Mouse (Mus musculus) spleen, adult 18-20 months (tissue): ENCODE measurements around the gene Tmem9.

Source experiments
- DNase-seq, 2 experiments: peaks; one replicate each; pipeline ENCODE4 v3.0.0; 2022; ENCODE audit warnings: mixed read lengths in 2 of 2

The Tmem9 gene

GRCm38 (mm10) chr1:136032961-136033360 is 25.0 kb downstream of the Tmem9 start:
- no peak for DNase-seq

GRCm38 (mm10) chr1:136038746-136039538 is 31.0 kb downstream of the Tmem9 start:
- no peak for DNase-seq

- no peak for DNase-seq
Observed at GRCm38 (mm10) chr1:136040452-136040851, 32.5 kb downstream of the Tmem9 start.

GRCm38 (mm10) chr1:136040874-136041273 is 32.9 kb downstream of the Tmem9 start:
- no peak for DNase-seq

GRCm38 (mm10) chr1:136045774-136046173 is 37.8 kb downstream of the Tmem9 start:
- DNase-seq = peak; percentile 12 to 54

GRCm38 (mm10) chr1:136047432-136047831 is 39.5 kb downstream of the Tmem9 start:
- DNase-seq = no peak

- DNase-seq = no peak
Observed at GRCm38 (mm10) chr1:136047894-136048293, 39.9 kb downstream of the Tmem9 start.

GRCm38 (mm10) chr1:136050312-136051012 is 42.5 kb downstream of the Tmem9 start, which contains the start of gene Ascl5:
Ascl5 (plus strand) TSS chr1:136050804.
- DNase-seq = peak in 1 of 2 experiments; percentile 1

- DNase-seq = peak in 1 of 2 experiments; percentile 8
Observed at GRCm38 (mm10) chr1:136051013-136051315, 43.0 kb downstream of the Tmem9 start.

GRCm38 (mm10) chr1:136051465-136051864 is 43.5 kb downstream of the Tmem9 start:
- peak in 1 of 2 experiments; percentile 6 for DNase-seq

- no peak for DNase-seq
Observed at GRCm38 (mm10) chr1:136052547-136052946, 44.6 kb downstream of the Tmem9 start, which contains the start of gene Cacna1s. Cacna1s (plus strand) TSS chr1:136052750.

- DNase-seq = no peak
Observed at GRCm38 (mm10) chr1:136055771-136056170, 47.8 kb downstream of the Tmem9 start.

GRCm38 (mm10) chr1:136058594-136058993 is 50.6 kb downstream of the Tmem9 start:
- no peak for DNase-seq

- peak; percentile 16 to 71 for DNase-seq
Observed at GRCm38 (mm10) chr1:136061041-136061789, 53.3 kb downstream of the Tmem9 start.

GRCm38 (mm10) chr1:136061790-136062141 is 53.8 kb downstream of the Tmem9 start:
- no peak for DNase-seq

- no peak for DNase-seq
Observed at GRCm38 (mm10) chr1:136063991-136064390, 56.0 kb downstream of the Tmem9 start.

GRCm38 (mm10) chr1:136066621-136067020 is 58.7 kb downstream of the Tmem9 start:
- DNase-seq = no peak

- DNase-seq = no peak
Observed at GRCm38 (mm10) chr1:136067579-136067978, 59.6 kb downstream of the Tmem9 start.

- DNase-seq = peak in 1 of 2 experiments; percentile 28
Observed at GRCm38 (mm10) chr1:136076086-136076485, 68.1 kb downstream of the Tmem9 start.

GRCm38 (mm10) chr1:136077656-136078055 is 69.7 kb downstream of the Tmem9 start:
- no peak for DNase-seq

- no peak for DNase-seq
Observed at GRCm38 (mm10) chr1:136081161-136081560, 73.2 kb downstream of the Tmem9 start.
